27 mouse cellular contexts compared by ENCODE assay signal in the genomic region with DNA sequence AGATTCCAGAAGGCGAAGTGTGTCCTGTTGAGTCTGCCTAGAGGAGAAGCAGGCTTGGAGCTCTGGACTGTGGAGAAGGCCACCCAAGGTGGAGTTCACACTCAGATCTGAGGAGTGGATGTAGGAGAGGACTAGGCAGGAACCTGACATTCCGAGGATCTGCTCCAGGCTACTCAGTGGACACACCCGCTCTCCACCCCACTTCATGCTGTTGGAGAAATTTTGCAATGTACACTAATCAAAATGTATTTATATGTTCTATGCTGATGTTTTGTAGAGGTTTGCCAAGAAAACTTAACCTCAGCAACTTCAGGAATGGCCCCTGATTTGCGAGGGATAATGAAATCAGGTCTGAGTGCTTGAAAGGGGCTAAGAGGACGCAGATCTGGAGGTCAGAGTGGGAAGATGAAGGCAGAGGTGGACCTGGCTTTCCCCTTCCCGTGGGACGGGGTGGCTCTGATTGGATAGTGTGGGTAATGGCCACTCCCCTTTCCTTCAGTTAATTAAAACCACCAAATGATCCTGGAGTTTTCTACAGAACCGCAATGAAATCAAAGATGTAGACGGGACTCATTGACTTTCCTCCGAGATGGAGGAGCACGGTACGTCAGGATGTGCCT. TPM values are rescaled to one million over a fixed set of nuclear protein-coding genes. Genes with fewer than 3 reads are reported as not detected.
DNase-seq lines count a peak whose midpoint lies in the region; ATAC-seq and TF ChIP-seq lines count a peak whose summit lies in the region.
"Had no signal": no experiment of that assay in that cellular context is flagged by ENCODE, and none has a peak within 500 bp of the region (broad histone marks: within the 10 kb centered on the region; RNA-seq: fewer than 3 reads in every experiment).

No protein-coding gene starts in this region.

- DNase-seq in heart, embryonic 10.5 days (ENCODE audit: low spot score): no peak
- no peak for DNase-seq in lung, postnatal 10 days
- DNase-seq in MEL (ENCODE audit: low read depth, low spot score): no peak
- DNase-seq in forebrain, embryonic 14.5 days (ENCODE audit: low spot score): no peak
- DNase-seq: adrenal gland, adult 2 months; adrenal gland, postnatal 14 days; B cell, adult 2 months; cerebellum, adult 11-12 months; cerebellum, adult 9-10 months; cerebellum, postnatal 14 days; forebrain, postnatal 0 days; gastrocnemius, adult 2 months; gastrocnemius, postnatal 14 days; heart, adult 18-20 months; heart, postnatal 10 days; heart, postnatal 36 days had no signal

- ATAC-seq in heart, embryonic 11.5 days (replicated peaks; ENCODE audit: insufficient number of reproducible peaks, low FRiP score, low TSS enrichment): 0 out of 2 replicates have a peak, but pooled peaks have one; percentile 14
- 0 out of 2 replicates have a peak, but pooled peaks have one; percentile 41 for ATAC-seq in lung, embryonic 15.5 days (ENCODE audit: borderline replicate concordance, extremely low read depth, low FRiP score, low TSS enrichment)
- 0 out of 2 replicates have a peak, but pooled peaks have one; percentile 8 for ATAC-seq in monocyte, adult 5-6 weeks (replicated peaks; ENCODE audit: insufficient number of reproducible peaks, low FRiP score, low TSS enrichment, poor library complexity, severe bottlenecking)
- no peak for ATAC-seq in forebrain, embryonic 14.5 days
- ATAC-seq: forebrain, embryonic 13.5 days; forebrain, postnatal 0 days; hindbrain, embryonic 16.5 days had no signal

- no peaks in the 10 kb centered on the region for H3K9me3 ChIP-seq in heart, embryonic 11.5 days (replicated peaks; ENCODE audit: control insufficient read depth, low read length)
- no peaks in the 10 kb centered on the region for H3K9me3 ChIP-seq in heart, embryonic 10.5 days
- H3K9me3 ChIP-seq in lung, embryonic 15.5 days: no peaks in the 10 kb centered on the region
- H3K9me3 ChIP-seq in MEL (replicated peaks; ENCODE audit: insufficient read depth, low read length): no peaks in the 10 kb centered on the region
- no peaks in the 10 kb centered on the region for H3K9me3 ChIP-seq in forebrain, embryonic 14.5 days (replicated peaks; ENCODE audit: control insufficient read depth, low read length)
- H3K9me3 ChIP-seq: forebrain, embryonic 13.5 days; G1E; heart, embryonic 15.5 days had no signal

- H3K9ac ChIP-seq in heart, embryonic 11.5 days (ENCODE audit: low read depth, low read length): no peak overlapping the region
- no peak overlapping the region for H3K9ac ChIP-seq in lung, embryonic 15.5 days
- no peak overlapping the region for H3K9ac ChIP-seq in MEL (ENCODE audit: control insufficient read depth, low read depth, low read length, poor library complexity, severe bottlenecking)
- no peak overlapping the region for H3K9ac ChIP-seq in forebrain, embryonic 14.5 days (ENCODE audit: low read length)
- H3K9ac ChIP-seq: forebrain, embryonic 13.5 days; forebrain, postnatal 0 days; heart, embryonic 15.5 days; hindbrain, embryonic 13.5 days had no signal

- no peak for TF ChIP-seq POLR2A in MEL (IDR thresholded peaks at IDR 0.05; ENCODE audit: control insufficient read depth in 1 of 2, insufficient read depth in 1 of 2, low read depth in 1 of 2, low read length in 2 of 2, poor library complexity in 1 of 2)

- no peak for TF ChIP-seq EP300 in MEL (IDR thresholded peaks at IDR 0.05; ENCODE audit: low read depth in 1 of 2, low read length in 2 of 2)

- H3K36me3 ChIP-seq in heart, embryonic 11.5 days (ENCODE audit: control insufficient read depth, insufficient read depth, low read length): peaks cover 44% of the 10 kb centered on the region
- peaks cover 84% of the 10 kb centered on the region for H3K36me3 ChIP-seq in heart, embryonic 10.5 days
- peaks cover 52% of the 10 kb centered on the region for H3K36me3 ChIP-seq in lung, embryonic 15.5 days
- peaks cover 0 to 28% of the 10 kb centered on the region in 2 experiments; a peak in 2 of 4 replicates for H3K36me3 ChIP-seq in MEL (ENCODE audit: control insufficient read depth in 1 of 2, insufficient read depth in 2 of 2, low read length in 2 of 2)
- peaks cover 64% of the 10 kb centered on the region for H3K36me3 ChIP-seq in forebrain, embryonic 14.5 days (ENCODE audit: control insufficient read depth, insufficient read depth, low read length)

- no peak for TF ChIP-seq CTCF in MEL (IDR thresholded peaks at IDR 0.05 in 2 of 3, conservative IDR thresholded peaks at IDR 0.05 in 1 of 3; ENCODE audit: control insufficient read depth in 1 of 3, insufficient read depth in 1 of 3, low read depth in 2 of 3, low read length in 3 of 3, poor library complexity in 1 of 3, severe bottlenecking in 1 of 3)

- H3K27me3 ChIP-seq in heart, embryonic 11.5 days (ENCODE audit: control insufficient read depth, insufficient read depth, low read length): no peaks in the 10 kb centered on the region
- no peaks in the 10 kb centered on the region for H3K27me3 ChIP-seq in heart, embryonic 10.5 days (ENCODE audit: insufficient read depth, poor library complexity, severe bottlenecking)
- no peaks in the 10 kb centered on the region for H3K27me3 ChIP-seq in lung, embryonic 15.5 days
- no peaks in the 10 kb centered on the region for H3K27me3 ChIP-seq in MEL (ENCODE audit: control insufficient read depth in 1 of 2, insufficient read depth in 2 of 2, low read length in 2 of 2)
- H3K27me3 ChIP-seq in forebrain, embryonic 14.5 days (replicated peaks; ENCODE audit: control insufficient read depth, insufficient read depth, low read length): no peaks in the 10 kb centered on the region
- H3K27me3 ChIP-seq: CH12.LX; forebrain, embryonic 13.5 days; heart, embryonic 15.5 days; hindbrain, embryonic 13.5 days had no signal

- H3K79me2 ChIP-seq in MEL (ENCODE audit: control insufficient read depth, insufficient read depth, low read length, poor library complexity): no peaks in the 10 kb centered on the region

- no peak overlapping the region for H3K4me3 ChIP-seq in heart, embryonic 11.5 days (ENCODE audit: low read depth, low read length)
- no peak overlapping the region for H3K4me3 ChIP-seq in heart, embryonic 10.5 days
- no peak overlapping the region for H3K4me3 ChIP-seq in lung, embryonic 15.5 days
- no peak overlapping the region for H3K4me3 ChIP-seq in MEL (ENCODE audit: control insufficient read depth in 1 of 2, insufficient read depth in 1 of 2, low read depth in 2 of 2, low read length in 2 of 2)
- no peak overlapping the region for H3K4me3 ChIP-seq in forebrain, embryonic 14.5 days (ENCODE audit: low read depth, low read length)
- H3K4me3 ChIP-seq: forebrain, embryonic 10.5 days; forebrain, embryonic 13.5 days; gastrocnemius, adult 2 months; heart, embryonic 15.5 days; hindbrain, embryonic 10.5 days; hindbrain, embryonic 13.5 days had no signal

- no peak overlapping the region for H3K27ac ChIP-seq in heart, embryonic 11.5 days (ENCODE audit: low read depth, low read length)
- no peak overlapping the region for H3K27ac ChIP-seq in heart, embryonic 10.5 days
- peak overlapping the region; percentile 27 for H3K27ac ChIP-seq in lung, embryonic 15.5 days
- H3K27ac ChIP-seq in MEL (ENCODE audit: control insufficient read depth, low read depth, low read length): no peak overlapping the region
- no peak overlapping the region for H3K27ac ChIP-seq in forebrain, embryonic 14.5 days (ENCODE audit: low read depth, low read length)
- H3K27ac ChIP-seq: forebrain, embryonic 10.5 days; forebrain, embryonic 13.5 days; gastrocnemius, adult 2 months; heart, embryonic 15.5 days; hindbrain, embryonic 10.5 days; hindbrain, embryonic 13.5 days had no signal

- no peak overlapping the region for H3K4me2 ChIP-seq in heart, embryonic 11.5 days
- no peak overlapping the region for H3K4me2 ChIP-seq in lung, embryonic 15.5 days
- H3K4me2 ChIP-seq in forebrain, embryonic 14.5 days (ENCODE audit: low read length): no peak overlapping the region
- H3K4me2 ChIP-seq: forebrain, embryonic 13.5 days; heart, embryonic 15.5 days; hindbrain, embryonic 13.5 days had no signal

- WGBS in heart, embryonic 11.5 days (ENCODE audit: insufficient replicate concordance): 92% methylated on average over 12 of the region's 12 CpGs
- WGBS in heart, embryonic 10.5 days: 92% methylated on average over 12 of the region's 12 CpGs
- WGBS in lung, embryonic 15.5 days: 81% methylated on average over 12 of the region's 12 CpGs
- 93% methylated on average over 12 of the region's 12 CpGs for WGBS in forebrain, embryonic 14.5 days

- TF ChIP-seq RAD21 in MEL (IDR thresholded peaks at IDR 0.05; ENCODE audit: low read depth, low read length): no peak

- H3K4me1 ChIP-seq in heart, embryonic 11.5 days (ENCODE audit: control insufficient read depth, insufficient read depth, low read length): no peaks in the 10 kb centered on the region
- H3K4me1 ChIP-seq in heart, embryonic 10.5 days: no peaks in the 10 kb centered on the region
- peaks cover 8% of the 10 kb centered on the region for H3K4me1 ChIP-seq in lung, embryonic 15.5 days
- no peaks in the 10 kb centered on the region for H3K4me1 ChIP-seq in MEL (ENCODE audit: control insufficient read depth in 1 of 2, insufficient read depth in 2 of 2, low read length in 2 of 2)
- H3K4me1 ChIP-seq in forebrain, embryonic 14.5 days (ENCODE audit: control insufficient read depth, insufficient read depth, low read length): no peaks in the 10 kb centered on the region
- H3K4me1 ChIP-seq: forebrain, embryonic 10.5 days; forebrain, embryonic 13.5 days; hindbrain, embryonic 10.5 days; hindbrain, embryonic 13.5 days had no signal

TF ChIP-seq in MEL, 35 proteins besides CTCF, POLR2A, EP300 and RAD21 (continues in another document):
- TF ChIP-seq MAZ (IDR thresholded peaks at IDR 0.05; ENCODE audit: low read depth, low read length): no peak

RNA-seq across cellular contexts. Expression of gene Rnf145, which starts 45.6 kb away (rescaled TPM):
- 60.4 and 64.4 TPM in 2 replicates for polyA plus RNA-seq in heart, embryonic 11.5 days (2014; fragmentation: Nextera tagmentation; extraction: Ambion mirVana)
- polyA plus RNA-seq in heart, embryonic 10.5 days (2016; fragmentation: Nextera tagmentation; extraction: Ambion mirVana): 59.8 and 82.1 TPM in 2 replicates
- polyA plus RNA-seq in lung, embryonic 15.5 days (2015; fragmentation: Nextera tagmentation; extraction: Ambion mirVana): 77.2 and 77.9 TPM in 2 replicates
- total RNA-seq in MEL (2012; rRNA removed): 74.9 and 94.1 TPM in 2 replicates
- polyA plus RNA-seq in MEL (2012; ENCODE audit: insufficient read depth in 1 of 2, insufficient read length in 2 of 2, low read depth in 1 of 2, low replicate concordance in 2 of 2, missing spikeins in 1 of 2): 10 to 100 TPM in 1 of 2 experiments, not detected in 1; 73.5 TPM
- 56.7 to 93.5 TPM (median 62.8 TPM) in 3 replicates for total RNA-seq in monocyte, adult 5-6 weeks (2017)
- 92.6 and 102 TPM in 2 replicates for polyA plus RNA-seq in forebrain, embryonic 14.5 days (2014; fragmentation: Nextera tagmentation; extraction: Ambion mirVana)

RNA-seq across cellular contexts. Expression of gene Ebf1, which starts 52.8 kb away (rescaled TPM):
- polyA plus RNA-seq in heart, embryonic 11.5 days (2014; fragmentation: Nextera tagmentation; extraction: Ambion mirVana): 14.5 and 16.1 TPM in 2 replicates
- 7.6 and 17.9 TPM in 2 replicates for polyA plus RNA-seq in heart, embryonic 10.5 days (2016; fragmentation: Nextera tagmentation; extraction: Ambion mirVana)
- 10.5 and 12.4 TPM in 2 replicates for polyA plus RNA-seq in lung, embryonic 15.5 days (2015; fragmentation: Nextera tagmentation; extraction: Ambion mirVana)
- not detected in 2 replicates for total RNA-seq in MEL (2012; rRNA removed)
- under 1 TPM in 1 of 2 experiments, not detected in 1; 0.04 TPM for polyA plus RNA-seq in MEL (2012; ENCODE audit: insufficient read depth in 1 of 2, insufficient read length in 2 of 2, low read depth in 1 of 2, low replicate concordance in 2 of 2, missing spikeins in 1 of 2)
- total RNA-seq in monocyte, adult 5-6 weeks (2017): 7.4 to 16.9 TPM (median 14.2 TPM) in 3 replicates
- polyA plus RNA-seq in forebrain, embryonic 14.5 days (2014; fragmentation: Nextera tagmentation; extraction: Ambion mirVana): 30.7 and 37.6 TPM in 2 replicates
- polyA plus RNA-seq: G1E had no signal
